Mouse (Mus musculus) cerebellum, postnatal 36 days (tissue): Measurements from ENCODE around the gene Chd9.
"Not testable (repeated sequence)": the region's sequence is repeated elsewhere in the genome, so short reads cannot be mapped to it uniquely, and the experiment has no call there.

Source experiments
- DNase-seq, 2 experiments: peaks; one replicate each; pipeline ENCODE4 v3.0.0; 2021 to 2022; ENCODE audit warnings: mixed read lengths in 2 of 2

Gene Chd9

DNA sequence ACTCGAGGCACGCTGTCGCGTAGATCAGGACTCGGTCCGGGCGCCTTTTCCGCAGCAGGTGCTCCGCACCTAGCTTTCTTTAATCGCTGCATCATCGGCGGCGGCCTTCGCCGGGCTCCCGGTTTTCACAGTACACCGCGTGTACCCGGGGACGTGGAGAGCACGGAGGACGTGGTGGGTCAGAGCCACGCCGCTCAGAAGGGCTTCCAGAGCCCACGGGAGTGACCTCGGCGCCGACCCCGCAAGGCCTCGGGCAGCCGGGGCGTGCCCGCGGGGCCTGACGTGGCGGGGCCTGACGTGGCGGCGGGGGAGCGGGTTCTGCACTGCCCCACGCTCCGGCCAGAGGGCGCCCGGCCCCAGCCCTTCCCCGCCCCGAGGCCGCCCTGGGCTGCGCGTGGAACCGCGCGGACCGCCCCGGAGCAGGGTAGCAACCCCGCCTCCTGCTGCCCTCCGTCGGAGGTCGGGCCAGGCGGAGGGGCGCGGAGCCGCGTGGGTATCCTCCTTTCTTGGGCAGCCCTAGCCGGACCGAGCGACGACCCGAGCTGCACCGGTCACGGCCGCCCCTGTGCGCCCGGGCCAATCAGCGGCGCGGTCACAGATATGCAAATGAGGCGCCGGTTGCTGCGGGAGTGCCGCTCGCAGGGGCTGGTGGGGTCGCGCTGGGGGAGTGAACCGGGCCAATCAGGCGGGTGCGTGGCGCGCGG is 79.8 kb downstream of the Chd9 start:
- DNase-seq, result peak; percentile 95 to 96

DNA sequence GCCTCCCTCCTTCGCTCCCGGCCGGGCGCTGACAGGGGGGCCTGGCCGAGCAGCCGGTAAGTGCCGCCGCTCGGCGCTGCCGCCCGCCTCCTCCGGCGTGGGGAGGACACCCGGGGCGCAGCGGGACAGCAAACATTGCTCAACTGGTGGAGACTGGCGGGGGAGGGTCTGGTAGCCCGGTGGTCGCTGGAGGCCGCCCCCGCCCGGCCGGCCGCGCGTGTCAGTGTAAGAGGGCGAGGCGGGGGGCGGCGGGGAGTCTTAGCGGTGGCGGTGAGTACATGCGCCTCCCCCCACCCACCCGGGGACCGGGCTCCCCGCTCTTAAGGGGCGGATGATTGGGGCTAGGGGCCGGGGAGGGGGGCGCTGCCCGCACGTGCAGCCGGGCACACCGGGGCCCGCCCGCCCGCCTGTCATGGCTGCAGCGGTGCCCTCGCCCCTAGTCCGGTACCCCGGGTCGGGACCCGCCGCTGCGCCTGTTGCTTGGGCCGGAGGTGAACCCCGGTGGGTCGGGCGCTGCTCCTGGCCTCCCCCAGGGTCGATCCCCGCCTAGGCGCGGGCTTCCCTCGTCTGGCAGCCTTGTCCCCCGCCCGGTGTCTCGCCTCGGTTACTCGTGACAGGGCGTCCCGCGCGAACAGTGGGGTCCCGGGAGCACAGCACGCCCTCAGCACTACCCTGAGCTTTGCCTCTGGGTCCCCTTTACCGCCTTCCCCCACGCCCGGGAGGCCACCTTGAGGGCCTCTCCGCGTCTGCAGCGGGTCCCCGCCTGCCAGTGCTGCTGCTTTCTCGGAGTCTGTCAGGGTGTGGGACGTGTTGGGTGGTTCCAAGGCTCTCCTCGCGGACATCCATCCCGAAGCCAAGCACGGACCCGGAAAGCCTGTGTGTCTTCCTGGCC is 80.7 kb downstream of the Chd9 start:
- DNase-seq, result peak; percentile 45 to 47

DNA sequence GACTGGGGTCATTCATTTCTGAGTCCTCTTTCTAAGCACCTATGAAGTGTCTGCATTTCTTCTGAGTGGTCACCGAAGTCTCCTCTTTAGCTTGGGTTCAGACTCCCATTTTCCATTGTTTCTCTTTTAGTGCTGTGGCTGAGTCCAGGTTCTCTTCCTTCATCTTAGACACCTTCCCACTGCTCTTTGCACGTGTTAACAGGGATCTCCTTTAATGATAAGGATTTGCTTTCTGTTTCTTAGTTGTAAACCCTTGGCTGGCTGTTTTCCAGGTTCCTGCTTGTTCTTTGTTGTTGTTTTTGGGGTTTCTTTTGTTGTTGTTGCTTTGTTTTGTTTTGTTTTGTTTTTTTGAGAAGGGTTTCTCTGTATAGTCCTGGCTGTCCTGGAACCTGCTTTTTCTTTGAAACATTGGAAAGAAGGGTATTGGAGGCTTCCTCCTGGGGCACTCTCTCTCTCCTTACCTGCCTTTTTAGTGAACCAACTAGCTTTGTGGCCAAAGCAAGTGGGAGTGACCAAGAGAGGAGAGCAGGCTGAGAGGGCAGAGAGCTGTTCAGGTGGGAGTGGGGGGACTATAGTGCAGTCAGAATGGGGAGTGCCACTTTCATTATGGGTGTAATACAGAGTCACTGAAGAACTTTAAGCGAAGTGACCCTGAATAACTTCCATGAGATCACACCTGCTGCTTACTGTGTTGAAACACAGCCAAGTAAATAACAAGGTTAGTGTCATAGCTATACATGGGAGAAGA is 95.2 kb downstream of the Chd9 start:
- no peak for DNase-seq

GRCm38 (mm10) chr8:90928412-90928811 is 100.3 kb downstream of the Chd9 start:
- DNase-seq, result no peak

- DNase-seq, result not testable (repeated sequence)
Observed at GRCm38 (mm10) chr8:90930125-90930524, 102.0 kb downstream of the Chd9 start.

DNA sequence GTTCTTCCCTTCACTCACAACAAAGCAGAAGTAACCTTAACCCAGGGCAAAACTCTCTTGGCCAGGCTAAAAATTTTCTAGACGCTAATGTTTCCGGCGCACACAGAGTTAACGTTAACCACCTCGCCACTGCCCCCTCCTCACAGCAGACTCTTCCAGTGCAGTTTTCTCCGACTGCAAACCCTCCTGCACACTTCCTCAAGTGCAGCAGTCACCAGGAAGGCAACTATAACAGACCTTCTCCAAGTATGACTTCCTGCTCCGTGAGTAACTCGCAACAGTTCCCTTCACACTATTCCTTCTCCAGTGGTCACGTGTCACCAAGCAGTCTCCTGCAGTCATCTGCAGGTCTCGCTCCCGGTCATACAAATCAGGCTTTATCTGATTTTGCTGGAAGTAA is 104.8 kb downstream of the Chd9 start:
- DNase-seq, result no peak

GRCm38 (mm10) chr8:90934786-90935185 is 106.6 kb downstream of the Chd9 start:
- DNase-seq, result no peak

- no peak for DNase-seq
Observed at GRCm38 (mm10) chr8:90936840-90937239, 108.7 kb downstream of the Chd9 start.

- DNase-seq, result no peak
Observed at GRCm38 (mm10) chr8:90938352-90938930, 110.3 kb downstream of the Chd9 start.

GRCm38 (mm10) chr8:90939867-90940266 is 111.7 kb downstream of the Chd9 start:
- DNase-seq, result no peak

GRCm38 (mm10) chr8:90943770-90944169 is 115.6 kb downstream of the Chd9 start:
- DNase-seq, result no peak

DNA sequence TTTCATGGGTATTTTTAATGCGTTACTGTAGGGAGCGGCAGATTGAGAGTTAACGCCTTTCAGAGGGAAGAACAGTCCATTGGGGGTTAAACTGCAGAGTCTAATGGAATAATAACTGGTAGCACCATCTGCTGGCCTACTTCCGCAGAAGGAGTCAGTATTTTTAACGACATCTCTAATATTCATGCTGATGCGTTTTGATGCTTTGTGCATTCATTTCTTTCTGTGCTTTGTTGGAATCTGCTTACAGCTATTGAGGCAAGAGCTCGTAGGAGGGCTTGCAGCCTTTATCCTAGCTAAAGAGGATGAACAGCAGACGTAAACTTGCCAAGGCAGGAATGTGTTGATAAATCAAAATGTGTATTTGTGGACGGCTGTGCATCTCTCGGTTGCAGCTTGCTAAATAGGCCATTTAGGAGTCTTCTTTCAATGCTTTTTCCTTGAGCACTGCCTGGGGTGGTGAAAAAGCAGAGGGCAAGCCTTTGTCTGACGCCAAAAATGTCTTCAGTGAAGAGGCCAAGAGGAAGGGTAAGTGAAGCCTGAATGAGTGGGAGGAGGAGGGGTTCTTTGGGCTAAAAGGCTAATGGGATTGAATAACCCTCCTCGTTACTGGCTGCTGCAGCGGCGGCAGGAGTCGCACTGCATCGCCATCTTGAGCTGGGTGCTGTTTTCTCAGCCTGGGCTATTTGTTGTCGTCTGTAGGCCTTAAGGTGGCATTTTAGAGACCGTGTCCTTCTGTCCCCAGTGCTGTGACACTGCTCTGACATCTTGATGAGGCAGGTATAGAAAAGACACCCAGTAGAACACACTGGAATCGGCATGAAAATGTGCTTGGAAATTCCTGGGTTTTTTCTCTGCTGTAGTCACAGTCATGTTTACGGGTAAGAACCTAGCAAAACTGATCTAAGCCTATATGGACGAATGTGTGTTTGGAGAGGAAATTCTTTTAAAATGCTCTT is 126.9 kb downstream of the Chd9 start:
- peak; percentile 74 to 83 for DNase-seq

GRCm38 (mm10) chr8:90955761-90956136 is 127.6 kb downstream of the Chd9 start:
- DNase-seq, result no peak

DNA sequence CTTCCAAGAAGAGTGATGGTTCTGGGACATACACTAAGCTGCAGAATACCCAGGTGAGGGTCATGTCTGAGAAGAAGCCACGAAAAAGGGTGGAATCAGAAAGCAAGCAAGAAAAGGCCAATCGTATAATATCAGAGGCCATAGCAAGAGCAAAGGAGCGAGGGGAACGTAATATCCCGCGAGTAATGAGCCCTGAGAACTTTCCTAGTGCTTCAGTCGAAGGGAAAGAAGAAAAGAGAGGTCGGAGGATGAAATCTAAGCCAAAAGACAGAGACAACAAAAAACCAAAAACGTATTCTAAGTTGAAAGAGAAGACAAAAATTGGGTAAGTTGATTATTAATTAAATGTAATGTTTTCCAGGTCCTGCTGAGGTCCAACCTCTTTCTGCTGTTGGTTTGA is 128.2 kb downstream of the Chd9 start:
- DNase-seq, result no peak

DNA sequence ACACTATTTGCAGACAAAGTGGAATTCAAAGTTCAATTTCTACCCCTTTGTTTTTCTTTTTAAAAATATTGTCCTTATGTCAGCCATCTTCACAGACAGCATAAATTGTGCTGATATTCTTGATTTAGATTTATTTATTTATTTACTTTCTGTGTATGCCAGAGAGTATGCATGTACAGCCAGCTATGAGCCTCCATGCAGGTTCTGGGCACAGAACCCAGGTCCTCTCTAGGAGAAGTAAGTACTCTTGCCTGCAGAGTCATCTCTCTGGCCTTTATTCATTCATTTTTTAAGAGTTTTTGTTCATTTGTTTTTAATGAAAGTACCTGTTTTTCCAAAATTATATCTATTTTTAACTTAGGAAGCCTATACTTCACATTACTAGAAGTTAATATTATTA is 129.6 kb downstream of the Chd9 start:
- DNase-seq, result no peak

DNA sequence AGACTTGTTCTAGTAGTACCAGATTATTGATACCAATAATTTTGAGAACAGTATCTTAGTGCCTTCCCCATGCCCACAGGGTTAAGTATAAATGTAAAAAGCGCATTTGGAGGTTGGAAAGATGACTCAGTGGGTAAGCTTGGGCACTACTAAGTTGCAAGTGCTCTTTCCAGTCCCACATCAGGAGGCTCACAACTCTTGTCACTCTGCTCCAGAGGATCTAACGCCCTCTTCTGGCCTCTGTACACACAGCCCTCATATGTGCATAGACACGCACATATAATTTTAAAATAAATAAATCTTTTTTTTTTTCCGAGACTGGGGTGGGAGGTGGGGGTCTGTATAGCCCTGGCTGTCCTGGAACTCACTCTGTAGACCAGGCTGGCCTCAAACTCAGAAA is 131.6 kb downstream of the Chd9 start:
- DNase-seq, result no peak

DNA sequence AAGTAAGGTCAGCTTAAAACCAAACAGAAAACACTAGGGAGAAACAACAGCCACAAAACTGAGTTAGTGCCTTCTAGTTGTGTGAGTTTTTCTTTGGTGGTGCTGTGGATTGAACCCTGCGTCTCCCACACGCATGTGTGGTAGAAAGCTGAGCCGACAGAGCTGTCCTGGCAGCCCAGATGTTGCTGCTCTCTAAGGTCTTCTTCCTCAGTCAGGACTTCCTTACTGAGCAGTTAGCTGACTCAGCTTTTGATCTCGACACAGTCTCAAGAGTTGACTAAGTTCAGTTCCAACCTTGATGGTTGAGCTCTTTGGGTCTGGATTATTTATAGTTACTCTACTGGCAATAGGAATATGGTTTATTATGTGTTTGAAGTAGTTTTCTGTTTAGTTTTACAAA is 133.5 kb downstream of the Chd9 start:
- DNase-seq, result no peak

GRCm38 (mm10) chr8:90964044-90964443 is 135.9 kb downstream of the Chd9 start:
- no peak for DNase-seq

GRCm38 (mm10) chr8:90965467-90966170 is 137.5 kb downstream of the Chd9 start:
- no peak for DNase-seq

- no peak for DNase-seq
Observed at GRCm38 (mm10) chr8:90968307-90968706, 140.2 kb downstream of the Chd9 start.

DNA sequence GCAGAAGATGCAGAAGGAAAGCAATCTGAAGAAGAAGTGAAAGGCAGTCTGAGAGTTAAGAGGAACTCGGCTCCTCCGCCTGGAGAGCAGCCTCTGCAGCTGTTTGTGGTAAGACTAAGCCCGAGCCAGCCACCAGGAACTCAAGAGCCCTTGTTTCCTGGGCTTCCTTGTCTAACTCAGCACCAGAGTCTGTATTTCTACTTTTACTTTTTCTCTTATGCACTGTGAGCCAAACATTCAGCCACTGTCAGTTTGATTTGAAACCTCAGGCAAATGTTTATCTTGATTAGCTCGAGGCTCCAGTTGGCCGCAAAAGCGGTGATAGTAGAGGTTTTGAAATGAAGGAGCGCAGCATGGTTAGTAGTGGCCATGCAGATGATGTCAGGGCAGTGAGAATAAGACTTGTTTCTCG is 148.8 kb downstream of the Chd9 start:
- no peak for DNase-seq
